Mouse (Mus musculus): ENCODE results near the gene Rtkn2. TPM values are rescaled to one million over a fixed set of nuclear protein-coding genes. Genes with fewer than 3 reads are reported as not detected.

Rtkn2 gene
- polyA plus RNA-seq, 1 experiment, result 2.0 TPM

DNA sequence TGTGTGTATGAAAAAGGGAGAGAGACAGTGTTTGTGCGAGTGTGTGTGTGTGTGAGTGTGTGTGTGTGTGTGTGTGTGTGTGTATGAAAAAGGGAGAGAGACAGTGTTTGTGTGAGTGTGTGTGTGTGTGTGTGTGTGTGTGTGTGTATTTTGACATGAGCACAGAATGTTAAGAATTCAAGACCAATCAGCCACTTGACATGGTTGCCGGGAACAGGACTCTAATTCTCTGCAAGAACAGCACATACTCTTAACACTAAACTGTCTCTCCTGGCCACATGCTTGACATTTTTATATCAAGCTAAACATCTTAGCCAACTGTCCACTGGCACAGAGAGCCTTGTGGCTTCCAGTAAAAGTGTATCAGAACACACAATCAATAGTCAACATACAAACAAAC lies 12.4 kb upstream of the Rtkn2 start:
- Histone ChIP-seq H3K27ac (ENCODE audit: insufficient read depth, low read length) (no peak overlapping the region), H3K4me1 (ENCODE audit: control insufficient read depth, insufficient read depth, low read length) (no peaks in the 10 kb centered on the region), H3K27me3 (ENCODE audit: control insufficient read depth, insufficient read depth, low read length) (no peaks in the 10 kb centered on the region), H3K4me3 (replicated peaks; ENCODE audit: insufficient read depth, low read depth, low read length) (no peak overlapping the region)
- WGBS, result 79% methylated on average over 2 of the region's 2 CpGs
- DNase-seq, result no peak
- TF ChIP-seq CTCF (IDR thresholded peaks at IDR 0.05; ENCODE audit: borderline replicate concordance, insufficient read depth, low read depth, low read length), result no peak
- no peak for TF ChIP-seq POLR2A (IDR thresholded peaks at IDR 0.05; ENCODE audit: borderline replicate concordance, insufficient read depth, low read length)

DNA sequence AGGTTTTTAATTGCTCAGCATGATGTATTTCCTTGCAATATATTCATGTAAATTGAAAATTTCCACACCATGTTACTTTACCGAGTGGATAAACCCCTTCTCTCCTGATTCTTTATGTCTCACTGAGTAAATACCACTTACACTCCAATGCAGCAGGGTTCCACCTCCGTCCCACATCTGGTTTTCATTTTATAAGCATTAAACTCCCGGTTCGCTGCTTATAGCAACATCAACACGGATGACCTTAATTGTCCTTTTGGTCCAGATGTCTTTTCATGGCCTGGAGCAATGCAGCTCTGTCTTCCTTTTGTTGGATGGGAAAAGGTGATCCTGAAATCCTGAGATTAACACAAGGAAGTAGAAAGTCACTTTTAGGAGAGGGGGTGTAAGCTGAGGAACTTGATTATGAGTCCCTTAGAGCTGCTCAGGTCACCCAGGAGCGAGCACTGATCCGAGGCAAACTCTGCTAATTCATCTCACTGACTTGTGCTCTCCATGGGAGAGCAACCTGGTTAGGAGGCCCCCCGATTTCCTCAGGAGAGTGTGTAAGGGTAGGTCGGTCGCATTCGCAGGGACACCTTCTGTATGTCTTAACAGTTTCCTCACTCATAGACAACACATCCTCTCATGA lies 8.1 kb upstream of the Rtkn2 start:
- Histone ChIP-seq H3K27ac (ENCODE audit: insufficient read depth, low read length) (no peak overlapping the region), H3K27me3 (ENCODE audit: control insufficient read depth, insufficient read depth, low read length) (no peaks in the 10 kb centered on the region), H3K4me3 (replicated peaks; ENCODE audit: insufficient read depth, low read depth, low read length) (no peak overlapping the region), H3K4me1 (ENCODE audit: control insufficient read depth, insufficient read depth, low read length) (no peaks in the 10 kb centered on the region)
- no peak for DNase-seq
- TF ChIP-seq CTCF (IDR thresholded peaks at IDR 0.05; ENCODE audit: borderline replicate concordance, insufficient read depth, low read depth, low read length), result no peak
- TF ChIP-seq POLR2A (IDR thresholded peaks at IDR 0.05; ENCODE audit: borderline replicate concordance, insufficient read depth, low read length), result no peak
- WGBS, result 82% methylated on average over 11 of the region's 11 CpGs

DNA sequence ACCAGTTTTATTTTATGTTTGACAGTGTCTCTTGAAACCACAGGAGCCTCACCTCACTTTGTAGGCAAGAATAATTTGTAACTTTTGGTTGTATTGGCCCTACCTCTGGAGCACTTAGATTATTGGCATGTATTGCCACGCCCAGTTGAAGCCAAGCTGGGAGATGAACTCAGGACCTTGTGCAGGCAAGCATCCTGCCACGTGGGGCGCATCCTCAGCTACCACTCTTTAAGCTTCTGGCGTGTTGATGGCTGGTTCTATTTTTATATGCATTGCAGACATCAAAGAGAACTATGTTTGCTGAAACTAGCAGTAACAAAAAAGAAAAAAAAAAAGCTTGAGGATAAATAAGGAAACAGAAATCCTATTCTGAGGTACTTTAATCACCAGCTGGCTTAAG lies 2.1 kb upstream of the Rtkn2 start:
- no peak overlapping the region for H3K27ac ChIP-seq (ENCODE audit: insufficient read depth, low read length)
- H3K4me3 ChIP-seq (replicated peaks; ENCODE audit: insufficient read depth, low read depth, low read length), result no peak overlapping the region
- no peaks in the 10 kb centered on the region for H3K27me3 ChIP-seq (ENCODE audit: control insufficient read depth, insufficient read depth, low read length)
- DNase-seq, result no peak
- H3K4me1 ChIP-seq (ENCODE audit: control insufficient read depth, insufficient read depth, low read length), result no peaks in the 10 kb centered on the region; the same call in 1 of the 2 replicates
- WGBS, result 59% methylated on average over 4 of the region's 4 CpGs
- TF ChIP-seq POLR2A (IDR thresholded peaks at IDR 0.05; ENCODE audit: borderline replicate concordance, insufficient read depth, low read length), result no peak
- no peak for TF ChIP-seq CTCF (IDR thresholded peaks at IDR 0.05; ENCODE audit: borderline replicate concordance, insufficient read depth, low read depth, low read length)

DNA sequence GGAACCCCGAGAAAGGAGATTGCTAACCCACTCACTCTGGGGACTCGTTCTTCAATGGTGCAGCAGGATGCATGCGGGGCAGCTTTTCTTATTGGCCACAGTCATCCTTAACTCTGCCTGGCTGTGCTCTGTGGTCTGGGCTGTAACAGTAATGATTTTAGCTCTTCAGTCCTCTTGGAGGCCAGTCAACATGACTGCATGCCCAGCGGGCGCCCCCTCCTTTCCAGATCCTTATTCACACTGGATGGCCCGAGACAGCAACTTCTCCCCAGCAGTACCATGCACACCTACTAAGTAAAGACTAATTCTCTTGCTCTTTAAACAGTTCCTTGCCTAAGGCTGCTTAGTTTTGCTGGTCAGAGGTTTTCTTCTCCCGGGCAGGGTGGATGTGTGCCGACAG lies 4.4 kb downstream of the Rtkn2 start:
- no peak overlapping the region for H3K4me3 ChIP-seq (replicated peaks; ENCODE audit: insufficient read depth, low read depth, low read length)
- no peak for DNase-seq
- WGBS, result 88% methylated on average over 8 of the region's 8 CpGs
- no peaks in the 10 kb centered on the region for H3K27me3 ChIP-seq (ENCODE audit: control insufficient read depth, insufficient read depth, low read length)
- H3K4me1 ChIP-seq (ENCODE audit: control insufficient read depth, insufficient read depth, low read length), result no peaks in the 10 kb centered on the region; the same call in 1 of the 2 replicates
- no peak for TF ChIP-seq POLR2A (IDR thresholded peaks at IDR 0.05; ENCODE audit: borderline replicate concordance, insufficient read depth, low read length)
- no peak overlapping the region for H3K27ac ChIP-seq (ENCODE audit: insufficient read depth, low read length)

DNA sequence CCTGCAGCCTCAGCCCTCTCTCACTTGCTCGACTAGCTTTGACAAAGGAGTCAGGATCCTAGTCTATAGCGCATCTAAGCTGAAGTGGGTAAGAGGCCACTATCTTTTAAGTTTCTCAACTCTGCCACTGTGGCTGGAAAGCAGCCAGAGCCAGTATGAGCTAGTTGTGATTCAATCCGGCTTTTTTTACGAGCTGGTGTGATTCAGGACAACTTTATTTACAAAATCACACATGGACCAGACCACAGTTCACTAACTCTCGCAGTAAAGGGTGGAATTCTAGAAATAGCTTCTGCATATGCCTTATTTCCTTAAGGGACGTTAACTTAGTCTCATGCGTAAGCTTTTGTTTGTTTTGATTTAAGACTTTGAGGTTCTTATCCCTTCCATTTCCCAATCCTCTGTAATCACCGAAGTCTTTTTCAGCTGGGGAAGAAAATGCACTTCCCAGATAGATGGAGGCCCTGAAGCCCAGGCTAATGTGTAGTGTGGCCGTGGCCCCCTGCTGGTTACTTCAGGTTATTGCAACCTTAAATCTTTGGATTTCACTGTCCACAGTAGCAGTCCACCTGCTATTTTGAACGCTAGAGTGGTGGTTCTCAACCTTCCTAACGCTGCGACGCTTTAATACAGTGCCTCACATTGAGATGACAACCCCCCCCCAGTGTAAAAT lies 5.0 kb downstream of the Rtkn2 start:
- DNase-seq, result peak; percentile 54 to 57
- Histone ChIP-seq H3K27ac (ENCODE audit: insufficient read depth, low read length) (no peak overlapping the region), H3K27me3 (ENCODE audit: control insufficient read depth, insufficient read depth, low read length) (no peaks in the 10 kb centered on the region), H3K4me3 (replicated peaks; ENCODE audit: insufficient read depth, low read depth, low read length) (no peak overlapping the region), H3K4me1 (ENCODE audit: control insufficient read depth, insufficient read depth, low read length) (no peaks in the 10 kb centered on the region; the same call in 1 of the 2 replicates)
- TF ChIP-seq CTCF (IDR thresholded peaks at IDR 0.05; ENCODE audit: borderline replicate concordance, insufficient read depth, low read depth, low read length) (peak; percentile 82), POLR2A (IDR thresholded peaks at IDR 0.05; ENCODE audit: borderline replicate concordance, insufficient read depth, low read length) (no peak)
- 41% methylated on average over 13 of the region's 13 CpGs for WGBS

DNA sequence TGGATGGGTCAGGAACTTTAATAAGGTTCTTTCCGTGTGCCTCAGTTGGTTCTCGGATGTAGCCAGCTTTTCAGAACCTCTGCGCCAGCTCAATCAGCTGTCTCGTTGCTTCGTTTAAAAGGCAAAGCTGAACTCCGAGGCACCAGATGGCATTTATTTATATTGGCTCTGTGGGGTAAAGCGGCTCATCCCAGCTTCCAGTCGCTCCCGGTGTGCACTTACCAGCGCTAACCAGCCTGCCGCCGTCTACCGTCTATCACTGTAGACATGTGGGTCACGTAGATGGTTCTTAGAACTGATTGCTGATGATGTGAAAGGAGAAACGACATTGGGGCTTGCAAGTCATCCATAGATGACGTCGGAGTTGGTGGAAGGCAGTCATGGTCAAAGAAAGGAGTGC lies 5.7 kb downstream of the Rtkn2 start:
- DNase-seq, result no peak
- no peaks in the 10 kb centered on the region for H3K27me3 ChIP-seq (ENCODE audit: control insufficient read depth, insufficient read depth, low read length)
- WGBS, result 52% methylated on average over 17 of the region's 17 CpGs
- H3K27ac ChIP-seq (ENCODE audit: insufficient read depth, low read length), result no peak overlapping the region
- H3K4me3 ChIP-seq (replicated peaks; ENCODE audit: insufficient read depth, low read depth, low read length), result no peak overlapping the region
- no peak for TF ChIP-seq POLR2A (IDR thresholded peaks at IDR 0.05; ENCODE audit: borderline replicate concordance, insufficient read depth, low read length)
- no peak for TF ChIP-seq CTCF (IDR thresholded peaks at IDR 0.05; ENCODE audit: borderline replicate concordance, insufficient read depth, low read depth, low read length)
- H3K4me1 ChIP-seq (ENCODE audit: control insufficient read depth, insufficient read depth, low read length), result no peaks in the 10 kb centered on the region

DNA sequence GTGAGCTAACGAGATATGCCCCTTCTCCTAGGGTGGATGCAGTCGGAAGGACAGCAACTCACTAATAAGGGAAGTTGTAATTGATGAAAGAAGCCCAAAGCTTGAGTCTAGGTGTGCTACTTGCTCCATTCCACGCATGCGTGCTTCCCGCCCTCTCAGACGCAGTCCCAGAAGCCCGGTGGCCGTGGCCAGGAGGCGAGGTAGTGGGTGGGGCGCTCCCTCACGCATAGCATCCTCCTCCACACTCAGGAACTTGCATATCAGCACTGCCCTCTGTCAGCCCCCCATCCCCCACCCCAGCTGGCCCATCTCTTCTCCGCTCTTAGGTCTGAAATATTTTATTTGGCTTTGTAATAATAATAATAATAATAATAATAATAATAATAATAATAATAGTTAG lies 16.0 kb downstream of the Rtkn2 start:
- TF ChIP-seq CTCF (IDR thresholded peaks at IDR 0.05; ENCODE audit: borderline replicate concordance, insufficient read depth, low read depth, low read length), result no peak
- TF ChIP-seq POLR2A (IDR thresholded peaks at IDR 0.05; ENCODE audit: borderline replicate concordance, insufficient read depth, low read length), result no peak
- H3K4me3 ChIP-seq (replicated peaks; ENCODE audit: insufficient read depth, low read depth, low read length), result no peak overlapping the region
- 73% methylated on average over 12 of the region's 12 CpGs for WGBS
- H3K27me3 ChIP-seq (ENCODE audit: control insufficient read depth, insufficient read depth, low read length), result no peaks in the 10 kb centered on the region
- no peak for DNase-seq
- H3K4me1 ChIP-seq (ENCODE audit: control insufficient read depth, insufficient read depth, low read length), result no peaks in the 10 kb centered on the region
- no peak overlapping the region for H3K27ac ChIP-seq (ENCODE audit: insufficient read depth, low read length)

DNA sequence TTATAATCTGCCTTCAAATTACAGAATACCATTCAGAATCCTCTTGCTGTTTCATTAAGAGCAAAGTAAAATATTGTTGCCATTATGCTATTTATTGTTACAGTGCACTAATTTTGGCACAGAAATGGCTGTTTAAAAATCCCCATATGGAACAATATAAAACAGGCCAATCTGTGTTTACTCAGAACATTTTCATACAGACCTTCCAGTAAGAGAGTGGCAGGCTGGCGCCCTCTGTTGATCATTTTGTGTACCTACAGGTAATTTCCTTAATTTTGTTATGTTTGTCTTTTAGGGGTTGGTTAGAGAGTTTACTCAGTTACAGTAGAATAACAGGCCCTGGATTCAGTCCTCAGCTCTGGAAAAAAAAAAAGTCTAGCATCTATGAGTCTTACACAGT lies 16.8 kb downstream of the Rtkn2 start:
- Histone ChIP-seq H3K27me3 (ENCODE audit: control insufficient read depth, insufficient read depth, low read length) (no peaks in the 10 kb centered on the region), H3K27ac (ENCODE audit: insufficient read depth, low read length) (no peak overlapping the region), H3K4me3 (replicated peaks; ENCODE audit: insufficient read depth, low read depth, low read length) (no peak overlapping the region), H3K4me1 (ENCODE audit: control insufficient read depth, insufficient read depth, low read length) (no peaks in the 10 kb centered on the region)
- 3% methylated on average over 1 of the region's 1 CpGs for WGBS
- TF ChIP-seq CTCF (IDR thresholded peaks at IDR 0.05; ENCODE audit: borderline replicate concordance, insufficient read depth, low read depth, low read length) (0 out of 2 replicates have a peak, but pooled peaks have one; percentile 18), POLR2A (IDR thresholded peaks at IDR 0.05; ENCODE audit: borderline replicate concordance, insufficient read depth, low read length) (no peak)
- DNase-seq, result peak in 1 of 2 experiments; percentile 32

Data from cerebellum, adult 2 months (tissue).